Mouse (Mus musculus) liver, embryonic 16.5 days (tissue): ENCODE results near the gene Cadps2. TPM values are rescaled to one million over a fixed set of nuclear protein-coding genes. Genes with fewer than 3 reads are reported as not detected.
A peak's percentile ranks its signal among the peaks of the same experiment; 100 is the strongest.

Experiments
- ATAC-seq: fragments of 200-750 bp; cut with Nextera tagmentation; 2 replicates; pipeline ENCODE4 v1.8.0; 2017; ENCODE audit warnings: low read depth, mild to moderate bottlenecking, moderate number of reproducible peaks, moderate library complexity
- H3K27ac ChIP-seq: fragments of 300-500 bp; sonication (generic); 2 replicates; pipeline ENCODE4 v1.5.1; 2014; ENCODE audit warnings: mild to moderate bottlenecking, low read length
- H3K27me3 ChIP-seq: fragments of 300-500 bp; sonication (generic); 2 replicates; pipeline ENCODE4 v1.6.1; 2014; ENCODE audit warnings: low read depth, low read length, mixed read lengths; ENCODE audit not compliant: control insufficient read depth, insufficient read depth
- H3K36me3 ChIP-seq: fragments of 300-500 bp; sonication (generic); 2 replicates; pipeline ENCODE4 v1.6.1; 2014; ENCODE audit warnings: mild to moderate bottlenecking; ENCODE audit not compliant: control insufficient read depth, insufficient read depth
- H3K4me1 ChIP-seq: fragments of 300-500 bp; sonication (generic); 2 replicates; pipeline ENCODE4 v1.6.1; 2014; ENCODE audit warnings: low read depth, low read length, mixed read lengths; ENCODE audit not compliant: control insufficient read depth
- H3K4me2 ChIP-seq: fragments of 300-500 bp; sonication (generic); 2 replicates; pipeline ENCODE4 v1.6.1; 2014; ENCODE audit warnings: low read depth, low read length, mixed read lengths
- H3K4me3 ChIP-seq: fragments of 300-500 bp; sonication (generic); 2 replicates; pipeline ENCODE4 v1.5.1; 2014; ENCODE audit warnings: low read depth, mild to moderate bottlenecking, low read length
- H3K9ac ChIP-seq: fragments of 300-500 bp; sonication (generic); 2 replicates; pipeline ENCODE4 v1.6.1; 2014; ENCODE audit warnings: low read depth, low read length
- H3K9me3 ChIP-seq: fragments of 300-500 bp; sonication (generic); replicated peaks from 2 replicates; pipeline ENCODE4 v1.6.1; 2016; ENCODE audit warnings: low read length; ENCODE audit not compliant: control insufficient read depth
- WGBS: fragments of 180-500 bp; shearing (Covaris S2); extraction: QIAGEN DNeasy Blood & Tissue Kit; methylation state at CpG from one replicate; pipeline ENCODE4 v1.1.7; 2014; ENCODE audit not compliant: insufficient replicate concordance; 5-methylcytosine and 5-hydroxymethylcytosine counted together
- polyA plus RNA-seq: library from polyadenylated mRNA; unstranded; fragments of >200 nt; fragmentation: Nextera tagmentation; extraction: Ambion mirVana; gene quantifications from 2 replicates; pipeline ENCODE4 v1.2.1, GENCODE M21; 2015

Cadps2 gene
- polyA plus RNA-seq, 1 experiment from 2014 or later = 0.06 TPM

GRCm38 (mm10) chr6:23252196-23253135 is 586.8 kb downstream of the Cadps2 start:
- WGBS = 2% methylated on average over 20 of the region's 20 CpGs
- Histone ChIP-seq H3K4me1 (no peaks in the 10 kb centered on the region), H3K27ac (no peak overlapping the region), H3K27me3 (peaks cover 79% of the 10 kb centered on the region), H3K9ac (no peak overlapping the region), H3K4me2 (no peak overlapping the region), H3K4me3 (no peak overlapping the region), H3K9me3 (no peaks in the 10 kb centered on the region), H3K36me3 (no peaks in the 10 kb centered on the region)
- ATAC-seq = no peak

- Histone ChIP-seq H3K4me1 (no peaks in the 10 kb centered on the region), H3K4me3 (no peak overlapping the region), H3K4me2 (no peak overlapping the region), H3K9ac (no peak overlapping the region), H3K36me3 (no peaks in the 10 kb centered on the region), H3K27ac (no peak overlapping the region), H3K9me3 (no peaks in the 10 kb centered on the region), H3K27me3 (peaks cover 86% of the 10 kb centered on the region)
- 3% methylated on average over 3 of the region's 3 CpGs for WGBS
- no peak for ATAC-seq
Observed at GRCm38 (mm10) chr6:23251431-23251830, 587.8 kb downstream of the Cadps2 start.

- ATAC-seq = no peak
- Histone ChIP-seq H3K27ac (no peak overlapping the region), H3K4me3 (no peak overlapping the region), H3K9ac (no peak overlapping the region), H3K4me1 (no peaks in the 10 kb centered on the region), H3K9me3 (no peaks in the 10 kb centered on the region), H3K36me3 (no peaks in the 10 kb centered on the region), H3K27me3 (peaks cover 90% of the 10 kb centered on the region), H3K4me2 (no peak overlapping the region)
- WGBS = 3% methylated on average over 22 of the region's 22 CpGs
Observed at GRCm38 (mm10) chr6:23250288-23250955, 588.8 kb downstream of the Cadps2 start.

- Histone ChIP-seq H3K9me3 (no peaks in the 10 kb centered on the region), H3K4me3 (no peak overlapping the region; the same call in 1 of the 2 replicates), H3K4me1 (no peaks in the 10 kb centered on the region), H3K36me3 (no peaks in the 10 kb centered on the region), H3K27me3 (peaks cover 84% of the 10 kb centered on the region), H3K27ac (no peak overlapping the region), H3K4me2 (no peak overlapping the region), H3K9ac (no peak overlapping the region)
- no peak for ATAC-seq
- 1% methylated on average over 29 of the region's 29 CpGs for WGBS
Observed at GRCm38 (mm10) chr6:23249616-23250287, 589.5 kb downstream of the Cadps2 start.

- Histone ChIP-seq H3K9ac (no peak overlapping the region), H3K4me3 (no peak overlapping the region), H3K4me2 (no peak overlapping the region), H3K36me3 (no peaks in the 10 kb centered on the region), H3K4me1 (no peaks in the 10 kb centered on the region), H3K27ac (no peak overlapping the region), H3K9me3 (no peaks in the 10 kb centered on the region), H3K27me3 (peaks cover 83% of the 10 kb centered on the region)
- no peak for ATAC-seq
- under 1% methylated on average over 24 of the region's 24 CpGs for WGBS
Observed at GRCm38 (mm10) chr6:23249053-23249401, 590.2 kb downstream of the Cadps2 start.

- under 1% methylated on average over 31 of the region's 31 CpGs for WGBS
- no peak within 1 kb of the TSS for H3K4me3 ChIP-seq
- H3K4me1 ChIP-seq = no peaks in the 10 kb centered on the region
- H3K27ac ChIP-seq = no peak within 1 kb of the TSS
- ATAC-seq = no peak
- H3K36me3 ChIP-seq = no peaks in the 10 kb centered on the region
- no peaks in the 10 kb centered on the region for H3K9me3 ChIP-seq
- H3K9ac ChIP-seq = no peak within 1 kb of the TSS
- H3K4me2 ChIP-seq = peak within 1 kb of the TSS; percentile 20; the same call in 1 of the 2 replicates
- peaks cover 83% of the 10 kb centered on the region for H3K27me3 ChIP-seq
Observed at GRCm38 (mm10) chr6:23248313-23249052, 590.7 kb downstream of the Cadps2 start, which contains the start of gene Fezf1. Gene Fezf1, minus strand, starts transcription at chr6:23248362.

GRCm38 (mm10) chr6:23247512-23248312 is 591.5 kb downstream of the Cadps2 start:
- Histone ChIP-seq H3K36me3 (no peaks in the 10 kb centered on the region), H3K4me2 (peak overlapping the region; percentile 20; the same call in 1 of the 2 replicates), H3K27ac (no peak overlapping the region), H3K27me3 (peaks cover 80% of the 10 kb centered on the region), H3K4me3 (no peak overlapping the region), H3K9ac (no peak overlapping the region), H3K9me3 (no peaks in the 10 kb centered on the region), H3K4me1 (no peaks in the 10 kb centered on the region)
- no peak for ATAC-seq
- WGBS = under 1% methylated on average over 60 of the region's 61 CpGs
